Mouse (Mus musculus) ES-Bruce4 (cell line): ENCODE results near the gene St6gal1.

Experiments
- CTCF ChIP-seq: IDR thresholded peaks from one replicate; pipeline ENCODE4 v1.8.1; 2011; ENCODE audit warnings: low read depth, low read length
- POLR2A ChIP-seq: IDR thresholded peaks from one replicate; pipeline ENCODE4 v1.8.1; 2011; ENCODE audit warnings: low read length; ENCODE audit not compliant: insufficient read depth

- no peak for TF ChIP-seq POLR2A
- no peak for TF ChIP-seq CTCF
These were observed 83.5 kb downstream of the St6gal1 start for GRCm38 (mm10) chr16:23308012-23308554.
